Mouse (Mus musculus) cerebellum, adult 2 months (tissue): Measurements from ENCODE around the gene A130010J15Rik.

Experiments used
- CTCF ChIP-seq: fragments of 200-500 bp; IDR thresholded peaks from 2 replicates; pipeline ENCODE4 v1.5.1; 2011; ENCODE audit warnings: low read depth, mild to moderate bottlenecking, control low read depth, low read length, moderate library complexity, borderline replicate concordance; ENCODE audit not compliant: insufficient read depth
- POLR2A ChIP-seq: fragments of 200-500 bp; IDR thresholded peaks from 2 replicates; pipeline ENCODE4 v1.6.1; 2011; ENCODE audit warnings: low read length, control low read depth, borderline replicate concordance; ENCODE audit not compliant: insufficient read depth

- TF ChIP-seq CTCF (no peak), POLR2A (no peak)
These were observed 1.4 kb downstream of the A130010J15Rik start for GRCm38 (mm10) chr1:193169228-193169627.
